Mouse (Mus musculus) G1E (cell line): ENCODE results near the gene Sept12.

Experiments used
- CTCF ChIP-seq: IDR thresholded peaks from 2 replicates; pipeline ENCODE4 v1.5.1; 2012; ENCODE audit warnings: low read depth, low read length, inconsistent platforms, mixed read lengths
- GATA1 ChIP-seq: IDR thresholded peaks from 2 replicates; pipeline ENCODE4 v1.6.1; 2012; ENCODE audit warnings: borderline replicate concordance, low read length, inconsistent platforms, mixed read lengths
- TAL1 ChIP-seq: conservative IDR thresholded peaks from 2 replicates; pipeline ENCODE4 v1.6.1; 2012; ENCODE audit warnings: low read depth, low read length, inconsistent platforms, mixed read lengths

DNA sequence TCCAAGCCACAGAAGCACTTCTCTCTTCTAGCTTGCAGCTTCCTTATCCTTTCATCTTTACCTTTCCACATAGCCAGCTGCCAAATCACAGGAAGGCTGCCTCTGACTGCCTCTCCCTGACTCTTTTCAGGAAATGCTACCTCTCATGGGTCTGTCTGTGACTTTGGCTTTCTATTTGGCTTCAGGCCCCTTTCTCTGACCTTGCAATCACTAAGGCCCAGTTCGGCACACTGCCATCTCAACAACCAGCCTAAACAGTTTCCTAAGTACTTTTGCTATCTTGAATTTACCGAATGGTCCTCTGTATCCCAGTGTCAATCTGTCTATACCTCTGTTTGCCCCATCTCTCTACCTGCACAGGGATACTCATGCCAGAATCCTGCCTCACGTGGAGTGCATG is 37.9 kb upstream of the Sept12 start:
- TF ChIP-seq CTCF = no peak
- no peak for TF ChIP-seq GATA1
- TF ChIP-seq TAL1 = no peak
